Mouse (Mus musculus) embryonic facial prominence, embryonic 15.5 days (tissue): ENCODE results near the gene Def8. TPM values are rescaled to one million over a fixed set of nuclear protein-coding genes. Genes with fewer than 3 reads are reported as not detected.
"Not testable (repeated sequence)": the region's sequence is repeated elsewhere in the genome, so short reads cannot be mapped to it uniquely, and the experiment has no call there.

ENCODE experiments used
- ATAC-seq: fragments of 200-750 bp; cut with Nextera tagmentation; 2 replicates; pipeline ENCODE4 v1.8.0; 2017; ENCODE audit warnings: low read depth, moderate TSS enrichment; ENCODE audit not compliant: insufficient number of reproducible peaks, low FRiP score, low TSS enrichment
- H3K27ac ChIP-seq: fragments of 300-500 bp; sonication (generic); replicated peaks from 2 replicates; pipeline ENCODE4 v1.5.1; 2015; ENCODE audit warnings: mild to moderate bottlenecking, inconsistent platforms
- H3K27me3 ChIP-seq: fragments of 300-500 bp; sonication (generic); 2 replicates; pipeline ENCODE4 v1.6.1; 2015; ENCODE audit warnings: inconsistent platforms
- H3K36me3 ChIP-seq: fragments of 300-500 bp; sonication (generic); 2 replicates; pipeline ENCODE4 v1.6.1; 2015; ENCODE audit warnings: mild to moderate bottlenecking, inconsistent platforms
- H3K4me1 ChIP-seq: fragments of 300-500 bp; sonication (generic); 2 replicates; pipeline ENCODE4 v1.6.1; 2015; ENCODE audit warnings: inconsistent platforms
- H3K4me2 ChIP-seq: fragments of 300-500 bp; sonication (generic); replicated peaks from 2 replicates; pipeline ENCODE4 v1.6.1; 2015; ENCODE audit warnings: mild to moderate bottlenecking, inconsistent platforms
- H3K4me3 ChIP-seq: fragments of 300-500 bp; sonication (generic); replicated peaks from 2 replicates; pipeline ENCODE4 v1.5.1; 2015; ENCODE audit warnings: mild to moderate bottlenecking, inconsistent platforms
- H3K9ac ChIP-seq: fragments of 300-500 bp; sonication (generic); 2 replicates; pipeline ENCODE4 v1.6.1; 2015; ENCODE audit warnings: inconsistent platforms
- H3K9me3 ChIP-seq: fragments of 300-500 bp; sonication (generic); replicated peaks from 2 replicates; pipeline ENCODE4 v1.6.1; 2016; ENCODE audit warnings: inconsistent platforms
- WGBS: fragments of 180-500 bp; shearing (Covaris S2); methylation state at CpG from one replicate; pipeline ENCODE4 v1.1.7; 2015; 5-methylcytosine and 5-hydroxymethylcytosine counted together
- polyA plus RNA-seq: library from polyadenylated mRNA; unstranded; fragments of >200 nt; fragmentation: Nextera tagmentation; extraction: Ambion mirVana; gene quantifications from 2 replicates; pipeline ENCODE4 v1.2.1, GENCODE M21; 2015

Def8 gene
- polyA plus RNA-seq, 1 experiment from 2014 or later, result 40.4 TPM

- H3K27me3 ChIP-seq, result peaks cover 39% of the 10 kb centered on the region
- no peak for ATAC-seq
- H3K4me3 ChIP-seq, result no peak overlapping the region
- 9% methylated on average over 9 of the region's 9 CpGs for WGBS
- H3K4me2 ChIP-seq, result 0 out of 2 replicates have a peak overlapping the region, but pooled peaks have one; percentile 2
- no peaks in the 10 kb centered on the region for H3K36me3 ChIP-seq
- no peaks in the 10 kb centered on the region for H3K9me3 ChIP-seq
- no peak overlapping the region for H3K27ac ChIP-seq
- H3K9ac ChIP-seq, result no peak overlapping the region
- peaks cover 23% of the 10 kb centered on the region for H3K4me1 ChIP-seq
Observed at GRCm38 (mm10) chr8:123414255-123414654, 9.1 kb upstream of the Def8 start.

- Histone ChIP-seq H3K27me3 (peaks cover 30% of the 10 kb centered on the region), H3K4me1 (peaks cover 21% of the 10 kb centered on the region)
- not testable (repeated sequence) for H3K9me3 ChIP-seq, H3K36me3 ChIP-seq, H3K9ac ChIP-seq, ATAC-seq, H3K27ac ChIP-seq, H3K4me3 ChIP-seq, H3K4me2 ChIP-seq
- WGBS, result 80% methylated on average over 5 of the region's 5 CpGs
Observed at GRCm38 (mm10) chr8:123414997-123415696, 8.2 kb upstream of the Def8 start.

GRCm38 (mm10) chr8:123415967-123416943 is 7.1 kb upstream of the Def8 start:
- H3K9me3 ChIP-seq, result no peaks in the 10 kb centered on the region
- H3K27ac ChIP-seq, result no peak overlapping the region
- no peak overlapping the region for H3K4me2 ChIP-seq
- peaks cover 19% of the 10 kb centered on the region for H3K27me3 ChIP-seq
- H3K4me1 ChIP-seq, result peaks cover 13% of the 10 kb centered on the region
- no peak for ATAC-seq
- H3K36me3 ChIP-seq, result no peaks in the 10 kb centered on the region
- H3K4me3 ChIP-seq, result no peak overlapping the region
- WGBS, result 70% methylated on average over 8 of the region's 8 CpGs
- no peak overlapping the region for H3K9ac ChIP-seq

GRCm38 (mm10) chr8:123416944-123417555 is 6.3 kb upstream of the Def8 start:
- Histone ChIP-seq H3K27ac (no peak overlapping the region), H3K4me1 (peaks cover 5% of the 10 kb centered on the region), H3K4me3 (no peak overlapping the region), H3K27me3 (peaks cover 11% of the 10 kb centered on the region), H3K9me3 (no peaks in the 10 kb centered on the region), H3K4me2 (no peak overlapping the region), H3K36me3 (no peaks in the 10 kb centered on the region), H3K9ac (no peak overlapping the region)
- no peak for ATAC-seq
- 71% methylated on average over 8 of the region's 8 CpGs for WGBS

- WGBS, result 82% methylated on average over 4 of the region's 4 CpGs
- H3K9me3 ChIP-seq, result no peaks in the 10 kb centered on the region
- H3K4me2 ChIP-seq, result no peak overlapping the region
- no peak overlapping the region for H3K27ac ChIP-seq
- H3K4me3 ChIP-seq, result no peak overlapping the region
- ATAC-seq, result no peak
- H3K36me3 ChIP-seq, result no peaks in the 10 kb centered on the region
- no peaks in the 10 kb centered on the region for H3K4me1 ChIP-seq
- H3K9ac ChIP-seq, result no peak overlapping the region
- no peaks in the 10 kb centered on the region for H3K27me3 ChIP-seq
Observed at GRCm38 (mm10) chr8:123419711-123420110, 3.6 kb upstream of the Def8 start.

- WGBS, result 93% methylated on average over 34 of the region's 34 CpGs
- H3K36me3 ChIP-seq, result no peaks in the 10 kb centered on the region
- no peak overlapping the region for H3K4me3 ChIP-seq
- no peak for ATAC-seq
- H3K9me3 ChIP-seq, result no peaks in the 10 kb centered on the region
- H3K4me2 ChIP-seq, result no peak overlapping the region
- no peak overlapping the region for H3K27ac ChIP-seq
- H3K9ac ChIP-seq, result no peak overlapping the region
- no peaks in the 10 kb centered on the region for H3K4me1 ChIP-seq
- no peaks in the 10 kb centered on the region for H3K27me3 ChIP-seq
Observed at GRCm38 (mm10) chr8:123420525-123421281, 2.6 kb upstream of the Def8 start.

GRCm38 (mm10) chr8:123421325-123421724 is 2.0 kb upstream of the Def8 start:
- WGBS, result 85% methylated on average over 19 of the region's 19 CpGs
- no peak overlapping the region for H3K4me3 ChIP-seq
- no peak overlapping the region for H3K9ac ChIP-seq
- H3K27me3 ChIP-seq, result no peaks in the 10 kb centered on the region
- H3K27ac ChIP-seq, result no peak overlapping the region
- no peaks in the 10 kb centered on the region for H3K9me3 ChIP-seq
- no peaks in the 10 kb centered on the region for H3K4me1 ChIP-seq
- no peak overlapping the region for H3K4me2 ChIP-seq
- no peak for ATAC-seq
- no peaks in the 10 kb centered on the region for H3K36me3 ChIP-seq

- H3K4me2 ChIP-seq, result peak overlapping the region; percentile 45
- 16% methylated on average over 17 of the region's 17 CpGs for WGBS
- no peaks in the 10 kb centered on the region for H3K4me1 ChIP-seq
- H3K9ac ChIP-seq, result no peak overlapping the region
- ATAC-seq, result peak; percentile 61; the same call in 1 of the 2 replicates
- H3K9me3 ChIP-seq, result peaks cover 4% of the 10 kb centered on the region; the same call in 1 of the 2 replicates
- H3K27me3 ChIP-seq, result no peaks in the 10 kb centered on the region
- H3K27ac ChIP-seq, result no peak overlapping the region
- no peaks in the 10 kb centered on the region for H3K36me3 ChIP-seq
- peak overlapping the region; percentile 22 for H3K4me3 ChIP-seq
Observed at GRCm38 (mm10) chr8:123422056-123422780, 1.1 kb upstream of the Def8 start.

GRCm38 (mm10) chr8:123422781-123423159 is 557 bp upstream of the Def8 start:
- Histone ChIP-seq H3K9ac (no peak overlapping the region), H3K36me3 (no peaks in the 10 kb centered on the region), H3K9me3 (peaks cover 9% of the 10 kb centered on the region), H3K27me3 (no peaks in the 10 kb centered on the region), H3K27ac (no peak overlapping the region), H3K4me3 (no peak overlapping the region), H3K4me1 (no peaks in the 10 kb centered on the region), H3K4me2 (no peak overlapping the region)
- ATAC-seq, result no peak
- 33% methylated on average over 3 of the region's 3 CpGs for WGBS
